Mouse (Mus musculus): ENCODE measurements around the gene Tes.
A peak's percentile ranks its signal among the peaks of the same experiment; 100 is the strongest.
"Not testable (repeated sequence)": the region's sequence is repeated elsewhere in the genome, so short reads cannot be mapped to it uniquely, and the experiment has no call there.

Tes gene

DNA sequence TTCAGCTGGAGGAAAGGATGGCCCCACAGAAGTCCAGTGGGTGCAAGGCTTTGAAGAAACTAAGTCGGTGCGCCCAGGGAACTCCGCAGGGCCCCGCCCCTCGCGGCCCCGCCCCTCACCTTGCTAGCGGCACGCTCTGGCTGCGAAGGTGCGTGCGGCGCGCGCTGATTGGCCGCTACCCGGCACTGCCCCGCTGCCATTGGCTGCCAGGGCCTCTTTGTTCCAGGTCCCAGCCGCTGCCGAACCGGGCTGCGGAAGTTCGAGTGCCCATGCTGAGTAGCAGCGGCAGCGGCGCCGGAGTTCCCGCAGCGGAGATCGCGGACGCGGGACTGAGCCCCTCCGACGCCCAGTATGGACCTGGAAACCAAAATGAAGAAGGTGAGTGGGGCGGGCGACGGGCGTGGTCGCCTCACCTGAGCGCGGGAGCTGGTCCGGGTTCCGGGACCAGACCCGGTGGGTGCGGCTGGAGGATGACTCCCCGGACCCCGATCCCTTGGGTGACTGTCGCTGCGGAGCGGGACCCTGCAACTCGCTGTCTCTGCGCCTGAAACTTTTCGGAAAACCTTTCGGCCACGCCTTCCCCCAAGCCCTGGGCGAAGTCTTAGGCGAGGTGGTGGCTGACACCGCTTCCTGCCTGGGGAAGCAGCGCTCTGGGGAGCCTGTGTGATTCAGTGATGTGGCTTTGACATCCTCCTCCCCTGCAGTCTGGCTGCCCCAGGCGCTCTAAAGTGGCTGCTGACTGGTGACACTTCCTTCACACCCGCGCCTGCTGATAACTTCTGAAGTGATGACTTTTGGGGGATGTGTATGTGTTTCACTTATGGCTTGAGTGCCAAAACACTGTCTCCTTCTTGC lies at the start of gene Tes:
Gene Tes, plus strand, starts transcription at position 214 of the 855 bp plus-strand sequence.
- DNase-seq (ENCODE audit: low read depth, low spot score), result peak; percentile 97

DNA sequence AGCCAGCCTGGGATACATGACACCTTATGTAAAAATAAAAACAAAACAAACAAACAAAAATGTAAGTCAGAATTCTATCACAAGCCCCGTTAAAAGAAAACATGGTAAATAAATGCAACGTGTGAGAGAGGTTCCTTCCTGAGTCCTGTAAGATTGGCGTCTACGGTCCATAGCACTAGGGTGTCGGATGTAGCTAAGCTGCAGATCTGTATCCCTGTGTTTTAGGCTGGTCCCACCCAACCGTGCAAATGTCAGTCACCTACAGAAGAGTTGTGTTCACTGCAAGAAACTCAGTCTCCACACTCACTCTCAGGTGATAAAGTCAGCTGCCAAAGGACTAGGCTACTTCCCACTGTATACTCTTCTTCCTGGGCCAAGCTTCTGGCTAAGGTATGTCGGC lies 39.1 kb upstream of the Tes start:
- DNase-seq (ENCODE audit: low read depth, low spot score), result no peak

DNA sequence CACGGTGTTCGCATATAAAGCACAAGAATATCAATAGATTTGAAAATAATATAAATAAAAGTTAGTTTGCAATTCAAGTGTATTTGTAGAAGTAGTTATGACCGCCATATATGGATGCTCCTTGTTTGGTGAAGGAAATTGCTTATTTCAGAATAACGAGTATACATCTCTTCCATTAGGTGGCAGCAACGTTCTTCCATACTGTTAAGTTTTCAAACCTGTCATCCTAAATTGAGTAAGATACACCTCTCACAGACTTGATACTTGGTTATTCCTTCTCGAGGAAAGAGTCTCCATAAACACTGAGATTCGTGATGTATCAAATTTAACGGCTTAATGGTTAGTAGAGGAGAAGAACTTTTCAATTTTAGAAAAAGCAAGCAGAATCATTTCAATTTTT lies 37.4 kb upstream of the Tes start:
- DNase-seq (ENCODE audit: low read depth, low spot score), result peak; percentile 77

DNA sequence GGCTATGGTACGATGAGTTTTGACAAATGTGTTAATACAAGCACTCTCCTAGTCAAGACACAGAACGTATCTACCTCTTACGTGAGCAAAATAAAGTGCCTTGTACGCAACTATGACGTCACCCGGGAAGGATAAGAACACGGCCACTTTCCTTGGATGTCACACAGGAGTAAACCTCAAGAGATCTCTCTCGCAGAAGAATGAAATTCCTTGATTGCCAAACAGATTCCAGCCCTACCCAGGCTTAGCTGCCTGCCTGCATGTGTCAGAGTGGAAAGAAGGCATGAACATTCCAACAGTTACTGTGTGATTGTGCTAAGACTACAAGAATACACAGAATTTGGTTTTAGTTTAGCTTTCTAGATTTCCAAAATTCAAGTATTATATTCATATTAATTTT lies 36.1 kb upstream of the Tes start:
- DNase-seq (ENCODE audit: low read depth, low spot score), result no peak

DNA sequence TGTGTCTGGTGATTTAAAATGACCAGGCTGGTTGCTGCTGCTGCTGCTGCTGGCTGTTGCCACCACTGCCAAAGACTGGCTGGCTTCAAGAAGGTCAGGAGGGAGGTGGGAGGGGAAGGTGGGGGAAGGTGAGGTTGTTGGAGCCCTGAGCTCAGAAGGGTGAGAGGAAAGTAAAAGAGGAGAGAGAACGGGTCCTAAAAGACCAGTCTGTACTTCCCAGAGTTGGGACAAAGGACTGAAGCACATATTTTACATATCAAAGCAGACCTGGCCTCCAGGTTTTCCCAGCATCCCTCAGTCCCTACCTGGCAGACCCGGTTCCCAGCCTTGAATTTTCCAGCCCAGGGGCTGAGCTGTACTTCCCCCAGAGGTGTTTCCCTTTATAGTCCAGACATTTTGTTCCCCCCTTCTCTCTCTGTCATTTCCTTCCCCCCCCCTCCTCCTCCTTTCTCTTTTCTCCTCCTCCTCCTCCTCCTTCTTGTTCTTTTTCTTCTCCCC lies 32.7 kb upstream of the Tes start:
- DNase-seq (ENCODE audit: low read depth, low spot score), result no peak

DNA sequence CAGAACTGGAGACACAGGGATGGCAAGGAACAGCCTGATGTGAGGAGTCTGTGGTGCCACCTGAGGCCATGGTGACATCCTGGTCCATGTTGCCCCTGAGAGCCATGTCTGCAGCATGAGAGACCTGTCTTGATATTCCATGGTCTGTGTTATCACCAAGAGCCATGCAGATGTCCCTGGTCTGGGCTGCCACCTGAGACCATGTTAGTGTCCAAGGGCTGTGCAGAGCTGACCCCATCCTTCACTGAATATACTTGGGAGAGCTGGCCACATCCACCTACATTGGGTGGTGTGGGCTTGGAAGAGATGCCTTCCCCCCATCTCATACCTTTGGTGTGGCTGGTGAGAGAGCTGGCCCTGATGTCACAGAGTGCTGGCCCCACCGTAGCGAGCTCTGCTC lies 30.9 kb upstream of the Tes start:
- no peak for DNase-seq (ENCODE audit: low read depth, low spot score)

DNA sequence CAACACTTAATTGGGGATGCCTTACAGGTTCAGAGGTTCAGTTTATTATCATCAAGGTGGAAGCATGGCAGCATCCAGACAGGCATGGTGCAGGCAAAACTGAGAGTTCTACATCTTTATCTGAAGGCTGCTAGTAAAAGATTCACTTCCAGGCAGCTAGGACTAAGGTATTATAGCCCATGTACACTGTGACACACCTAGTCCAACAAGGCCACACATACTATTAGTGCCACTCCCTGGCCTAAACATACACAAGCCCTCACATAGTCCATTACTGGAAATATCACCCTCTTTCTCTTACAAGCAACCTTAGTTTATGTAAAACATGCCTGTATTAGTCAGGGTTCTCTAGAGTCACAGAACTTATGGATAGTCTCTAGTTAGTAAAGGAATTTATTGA lies 29.7 kb upstream of the Tes start:
- no peak for DNase-seq (ENCODE audit: low read depth, low spot score)

DNA sequence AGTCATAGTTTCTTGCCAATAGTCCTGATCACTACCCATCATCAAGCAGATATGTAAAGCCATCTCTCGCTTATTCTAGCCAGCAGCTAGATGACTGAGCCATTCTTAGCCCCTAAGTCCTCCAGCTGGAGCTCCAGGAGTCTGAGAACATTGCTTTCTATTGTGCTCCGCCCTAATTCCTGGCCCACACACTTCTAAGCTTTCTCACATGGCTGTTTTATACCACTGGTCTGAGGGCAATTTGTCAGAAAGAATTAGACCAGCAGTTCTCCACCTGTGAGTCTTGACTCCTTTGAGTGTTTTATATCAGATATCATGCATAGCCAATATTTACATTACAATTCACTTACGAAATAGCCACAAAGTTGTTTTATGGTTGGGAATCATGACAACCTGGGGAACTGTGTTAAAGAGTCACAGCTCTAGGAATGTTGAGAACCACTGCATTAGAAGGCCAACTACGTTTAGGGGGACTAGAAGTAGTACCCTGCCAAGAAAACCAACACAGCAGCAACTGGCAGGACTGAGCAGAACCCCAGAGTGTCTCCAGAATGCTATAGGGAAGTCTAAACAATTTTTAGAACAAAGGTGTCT lies 13.4 kb upstream of the Tes start:
- DNase-seq (ENCODE audit: low read depth, low spot score), result no peak

DNA sequence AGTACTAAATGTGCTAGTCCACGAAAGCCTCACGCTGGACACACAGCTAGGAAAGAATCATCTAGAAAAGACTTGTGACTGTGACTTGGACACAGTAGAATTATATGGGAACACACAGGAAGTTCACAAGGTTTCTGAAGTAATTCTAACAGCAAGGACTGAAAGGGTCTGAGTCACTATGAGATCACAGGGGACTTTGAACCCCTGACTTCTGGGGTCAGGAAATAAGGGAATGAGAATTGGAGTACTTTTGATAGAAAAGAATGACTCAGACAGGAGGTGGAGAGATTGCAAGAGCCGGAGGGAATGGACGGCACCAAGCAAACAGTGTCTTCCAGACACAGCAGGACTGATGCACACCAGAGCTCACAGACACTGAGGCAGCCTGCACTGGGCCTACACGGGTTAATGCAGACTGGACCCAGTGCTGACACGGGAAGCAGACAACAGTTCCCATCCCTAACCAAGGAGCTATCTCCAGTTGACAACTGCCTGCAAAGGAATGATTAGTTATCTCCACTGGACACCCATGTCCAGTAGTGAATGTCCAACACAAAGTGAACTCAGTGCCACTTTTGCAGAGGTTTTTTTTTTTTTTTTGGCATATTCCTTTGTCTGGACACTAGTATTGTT lies 11.8 kb upstream of the Tes start:
- no peak for DNase-seq (ENCODE audit: low read depth, low spot score)

DNA sequence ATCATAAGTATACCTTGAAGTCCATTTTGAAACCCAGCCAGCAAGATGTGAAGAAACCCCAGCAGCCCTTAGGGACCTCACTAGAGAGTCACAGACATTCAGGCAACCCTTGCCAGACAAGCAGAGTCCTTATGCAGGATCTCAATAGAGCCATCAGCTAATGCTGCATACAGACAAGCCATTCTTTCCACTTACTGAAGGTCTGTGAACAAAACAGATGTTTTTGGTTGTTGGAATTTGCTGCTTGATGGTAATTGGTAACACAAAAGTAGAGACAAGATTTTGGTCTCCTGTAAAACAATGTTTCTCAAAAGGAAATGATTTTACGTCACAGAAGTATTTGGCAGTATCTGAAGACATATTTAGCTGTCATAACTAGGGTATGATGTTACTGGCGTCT lies 10.2 kb upstream of the Tes start:
- DNase-seq (ENCODE audit: low read depth, low spot score), result no peak

DNA sequence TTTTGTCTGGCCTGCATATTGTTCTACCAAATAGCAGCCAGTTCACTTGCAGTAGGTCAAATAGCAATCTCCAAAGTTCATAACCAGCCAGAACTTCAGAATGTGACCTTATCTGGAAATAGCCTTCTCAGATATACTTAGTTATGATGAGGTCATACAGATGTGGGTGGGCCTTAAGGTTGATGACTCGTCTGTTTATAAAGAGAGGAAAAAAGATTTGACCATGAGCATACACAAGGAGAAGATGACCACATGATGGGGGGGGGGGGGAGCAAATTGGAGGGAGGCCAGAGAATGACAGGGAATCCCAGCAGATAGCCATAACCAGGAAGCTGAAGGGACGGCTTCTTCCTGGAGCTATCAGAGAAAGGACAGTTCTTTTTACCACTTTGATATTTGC lies 9.3 kb upstream of the Tes start:
- no peak for DNase-seq (ENCODE audit: low read depth, low spot score)

DNA sequence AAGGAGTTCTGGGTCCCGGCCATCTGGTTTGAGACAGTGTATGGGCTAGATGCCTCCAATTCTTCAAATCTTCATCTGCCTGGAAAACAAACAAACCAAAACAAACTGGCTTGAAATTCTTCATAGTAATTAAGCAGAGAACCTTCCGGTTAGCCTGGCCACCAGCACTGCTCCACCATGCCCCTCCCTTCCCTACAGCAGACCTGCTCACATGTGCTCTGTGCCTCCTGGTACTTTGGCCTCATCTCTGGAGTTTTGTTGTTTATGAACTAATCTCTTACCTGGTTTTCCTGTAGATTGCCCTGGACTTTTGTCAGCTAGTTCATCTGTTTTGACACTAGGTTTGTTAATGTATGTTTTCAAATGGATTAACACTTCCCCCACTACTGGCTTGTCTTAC lies 5.4 kb upstream of the Tes start:
- DNase-seq (ENCODE audit: low read depth, low spot score), result no peak

DNA sequence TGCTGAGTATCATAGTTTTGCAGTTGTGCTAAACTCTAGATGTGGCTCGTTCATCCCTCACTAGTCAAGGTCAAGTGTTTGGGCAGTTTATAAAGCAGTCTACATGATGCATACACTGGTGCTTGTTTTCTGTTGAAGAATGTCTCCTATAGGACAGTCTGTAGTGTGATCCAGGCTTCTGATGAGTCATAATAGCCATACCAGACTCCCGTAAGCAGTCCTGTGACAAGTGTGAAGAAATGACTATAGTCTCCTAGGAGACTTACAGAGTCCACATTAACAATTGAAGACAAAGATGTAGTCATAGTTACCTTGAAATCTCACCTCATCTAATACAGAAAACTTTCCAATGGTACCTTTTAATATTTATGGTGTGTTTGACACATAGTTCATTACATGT lies 4.8 kb upstream of the Tes start:
- no peak for DNase-seq (ENCODE audit: low read depth, low spot score)

DNA sequence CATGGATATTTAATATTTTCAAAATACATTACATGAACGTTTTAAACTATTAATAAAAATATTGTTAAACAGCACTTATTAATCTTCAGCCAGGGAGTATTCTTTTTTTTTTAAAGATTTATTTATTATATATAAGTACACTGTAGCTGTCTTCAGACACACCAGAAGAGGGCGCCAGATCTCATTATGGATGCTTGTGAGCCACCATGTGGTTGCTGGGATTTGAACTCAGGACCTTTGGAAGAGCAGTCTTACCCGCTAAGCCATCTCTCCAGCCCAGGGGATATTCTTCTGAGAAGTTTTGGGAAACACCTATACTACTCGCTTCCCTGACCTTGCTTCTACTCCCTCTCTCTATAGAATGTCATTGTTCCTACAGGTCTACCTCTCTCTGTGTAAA lies 3.1 kb upstream of the Tes start:
- not testable (repeated sequence) for DNase-seq (ENCODE audit: low read depth, low spot score)

DNA sequence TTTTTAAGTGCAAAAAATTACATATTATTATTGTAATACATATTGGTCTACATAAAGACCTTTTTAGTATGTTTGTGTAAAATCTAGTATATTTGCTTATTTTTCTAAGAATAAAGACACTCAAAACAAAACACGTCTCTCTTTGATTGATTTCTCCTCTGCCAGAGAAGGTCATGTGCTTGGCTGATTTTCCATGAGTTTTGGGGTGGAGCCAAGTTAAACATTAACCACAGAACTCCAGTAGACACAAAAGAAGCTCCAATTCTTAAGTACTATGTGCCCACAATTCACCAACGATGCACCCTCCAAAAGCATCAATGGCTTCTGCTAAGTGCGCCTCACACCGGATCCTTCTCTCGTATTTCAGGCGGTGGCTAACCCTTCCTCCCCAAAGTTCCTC lies 2.6 kb upstream of the Tes start:
- no peak for DNase-seq (ENCODE audit: low read depth, low spot score)

DNA sequence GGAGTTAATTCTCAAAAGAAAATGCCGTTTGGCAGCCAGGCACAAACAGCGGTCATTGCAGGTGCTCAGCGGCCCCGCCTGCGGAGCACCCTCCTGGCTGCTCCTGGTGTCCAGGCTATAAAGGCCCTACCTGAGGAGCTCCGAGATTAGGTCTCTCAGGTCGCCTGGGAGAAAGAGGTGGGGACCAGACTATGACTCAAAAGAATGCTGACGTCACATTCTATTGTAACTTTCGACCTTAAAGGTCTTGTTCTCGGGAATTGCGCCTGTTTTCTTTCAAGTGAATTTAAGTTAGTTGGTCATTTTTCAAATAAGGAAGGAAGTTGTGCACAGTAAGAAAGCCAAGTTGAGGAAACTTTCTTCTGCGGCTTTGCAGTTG lies 831 bp downstream of the Tes start:
- no peak for DNase-seq (ENCODE audit: low read depth, low spot score)

DNA sequence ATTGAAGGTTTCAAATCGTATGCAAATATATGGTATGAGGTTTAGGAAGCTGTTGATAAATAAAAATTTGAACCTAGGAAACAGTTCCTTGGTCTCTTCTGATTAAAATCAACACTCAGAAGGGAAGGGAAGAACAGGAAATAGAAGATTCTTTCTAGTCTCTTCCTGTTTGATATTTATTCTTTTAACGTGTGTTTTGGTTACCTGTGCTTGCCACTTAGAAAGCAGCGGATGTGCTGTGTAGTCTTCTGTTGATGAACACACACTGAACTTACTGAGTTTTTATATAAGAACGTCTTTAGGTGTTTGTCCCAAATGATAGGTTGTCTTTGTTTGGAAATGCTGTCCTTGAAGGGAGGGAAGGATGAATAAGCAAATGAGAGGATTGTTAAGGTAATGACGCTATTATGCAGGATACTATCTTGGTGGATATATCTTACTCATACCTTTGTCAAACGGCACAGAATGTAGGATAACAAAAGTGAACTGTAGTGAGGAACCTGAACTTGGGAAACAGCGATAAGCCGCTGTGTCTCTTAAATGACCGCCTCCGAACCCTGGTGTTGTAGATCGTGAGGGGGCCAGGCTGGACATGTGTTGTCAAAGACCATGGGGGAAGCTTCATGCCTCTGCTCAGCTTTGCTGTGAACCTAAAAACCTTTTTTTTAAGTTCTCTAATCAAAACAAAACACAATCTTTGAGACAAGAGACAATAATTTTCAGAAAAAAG lies 1.4 kb downstream of the Tes start:
- peak; percentile 67 for DNase-seq (ENCODE audit: low read depth, low spot score)

DNA sequence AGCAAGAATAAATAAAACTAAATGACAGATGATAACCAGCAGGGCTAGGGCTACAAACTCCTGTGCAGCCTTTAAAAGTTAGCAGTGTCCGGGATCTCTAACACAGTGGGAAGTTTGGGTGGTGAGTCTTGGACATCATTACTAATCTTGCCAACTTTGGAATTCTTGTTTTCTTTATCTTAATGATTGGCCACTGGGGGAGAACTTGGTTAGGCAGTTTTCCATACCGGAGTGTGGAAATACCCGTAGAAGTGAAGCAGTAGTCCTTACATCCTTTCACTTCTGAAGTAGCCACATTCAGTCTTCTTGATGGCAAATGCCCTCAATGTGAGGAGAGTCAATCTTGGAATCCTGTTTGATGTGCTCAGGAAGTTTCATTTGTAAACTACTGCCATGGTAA lies 7.0 kb downstream of the Tes start:
- DNase-seq (ENCODE audit: low read depth, low spot score), result no peak

DNA sequence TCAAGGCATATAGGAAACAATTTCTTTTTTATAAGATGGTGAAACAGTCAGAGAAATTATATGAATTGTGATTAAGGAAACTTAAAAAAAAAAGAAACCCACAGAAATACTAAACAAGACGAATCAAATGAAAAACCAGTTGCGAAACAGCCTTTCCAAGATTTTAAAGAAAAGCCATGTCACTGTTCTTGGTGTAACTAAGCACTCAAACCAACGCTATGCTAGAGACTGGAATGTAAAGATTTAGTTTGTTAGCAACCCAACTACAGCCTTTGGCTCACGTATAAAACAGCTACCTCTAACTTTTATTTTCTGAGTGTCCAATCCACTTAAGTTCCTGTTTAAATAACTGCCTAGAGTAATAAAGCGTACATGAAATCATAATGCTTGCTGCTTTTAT lies 7.4 kb downstream of the Tes start:
- no peak for DNase-seq (ENCODE audit: low read depth, low spot score)

DNA sequence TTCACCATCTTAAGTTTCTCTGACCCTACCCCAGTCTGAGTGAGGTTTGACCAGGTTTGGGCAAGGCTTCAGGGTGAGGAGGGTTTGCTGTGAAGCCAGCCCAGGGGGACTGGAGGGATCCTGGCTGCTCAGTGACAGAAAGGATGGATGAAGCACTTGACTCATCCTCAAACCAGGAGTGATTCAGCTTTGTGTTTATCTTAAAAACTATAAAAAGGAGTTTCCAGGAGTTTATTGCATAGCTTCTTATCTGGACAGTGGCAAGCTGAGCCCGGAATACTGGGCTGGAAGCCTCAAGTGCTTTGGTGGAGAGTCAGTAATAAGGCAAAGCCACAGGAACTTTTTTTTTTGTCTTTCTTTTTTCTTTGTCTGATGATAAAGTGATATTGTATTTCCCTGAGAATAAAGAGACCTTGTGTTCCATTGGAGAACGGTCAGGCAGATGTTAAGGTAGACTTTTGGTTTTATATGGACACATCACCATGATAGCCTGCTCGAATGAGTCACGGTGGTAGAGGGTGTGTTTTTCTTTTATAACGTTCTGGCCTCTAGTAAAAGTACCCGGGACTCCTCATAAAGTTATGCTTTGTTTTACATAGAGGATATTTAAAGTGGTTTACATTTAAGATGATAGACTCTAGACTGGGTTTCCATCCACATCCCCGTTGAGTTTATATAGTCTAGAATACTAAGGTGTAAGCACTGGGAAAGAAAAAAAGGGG lies 8.0 kb downstream of the Tes start:
- no peak for DNase-seq (ENCODE audit: low read depth, low spot score)

DNA sequence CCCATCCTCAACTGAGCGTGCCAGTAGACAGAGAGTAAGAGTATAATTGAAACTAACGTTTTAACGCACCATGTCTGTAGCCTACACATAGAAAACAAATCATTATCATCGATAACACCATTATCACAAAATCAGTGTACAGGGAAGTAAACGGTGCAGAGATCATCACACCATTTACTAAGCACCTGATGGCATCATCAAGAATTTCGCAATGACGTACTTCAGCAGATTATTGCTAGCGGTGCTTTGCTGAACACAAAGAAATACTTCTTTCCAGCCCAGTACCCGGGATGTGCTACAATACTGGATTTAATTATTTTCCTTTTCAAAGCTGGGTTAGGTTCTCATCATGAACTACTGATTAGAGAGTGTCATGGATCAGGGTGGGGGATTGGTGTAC lies 12.3 kb downstream of the Tes start:
- no peak for DNase-seq (ENCODE audit: low read depth, low spot score)

DNA sequence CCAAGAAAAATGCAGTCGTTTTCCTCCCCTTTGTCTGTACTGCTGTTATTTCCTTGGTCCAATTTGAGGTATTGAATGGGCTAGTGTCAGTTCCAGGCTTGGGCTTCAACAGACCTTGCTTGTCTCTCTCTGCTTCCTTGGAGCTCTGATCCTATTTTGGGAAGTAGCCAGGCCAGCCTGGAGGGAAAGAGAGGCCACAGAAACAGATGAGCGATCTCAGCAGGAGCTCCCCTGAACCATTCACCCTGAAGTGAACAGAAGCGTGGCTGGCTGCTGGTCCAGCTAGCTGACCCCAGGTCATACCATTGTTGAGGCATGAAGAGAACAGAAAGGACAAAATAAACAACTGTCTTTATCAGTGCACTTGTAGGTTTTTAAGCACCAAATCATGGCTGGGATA lies 12.8 kb downstream of the Tes start:
- DNase-seq (ENCODE audit: low read depth, low spot score), result no peak

All from CD4-positive, CD25-positive, alpha-beta regulatory T cell, adult 2 months (primary cell).